Mouse (Mus musculus): Measurements from ENCODE around the gene Nudt14. TPM values are rescaled to one million over a fixed set of nuclear protein-coding genes. Genes with fewer than 3 reads are reported as not detected.
A peak's percentile ranks its signal among the peaks of the same experiment; 100 is the strongest.

Gene Nudt14
- polyA plus RNA-seq, 1 experiment: 66.1 TPM

DNA sequence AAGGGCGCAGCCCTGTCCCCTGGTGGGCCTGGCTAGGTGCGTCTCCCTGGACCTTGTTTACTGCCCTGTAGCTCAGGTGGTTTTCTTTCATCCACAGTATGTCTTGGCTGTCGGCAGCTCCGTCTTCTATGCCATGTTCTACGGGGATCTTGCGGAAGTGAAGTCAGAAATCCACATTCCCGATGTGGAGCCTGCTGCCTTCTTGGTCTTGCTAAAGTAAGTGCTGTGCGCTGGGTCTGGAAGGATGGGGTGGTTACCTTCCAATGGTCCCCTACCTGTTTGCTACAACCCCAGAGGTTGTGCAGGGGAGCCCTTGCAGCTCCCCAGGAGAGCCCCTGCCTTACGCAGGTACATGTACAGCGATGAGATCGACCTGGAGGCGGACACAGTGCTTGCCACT lies 35.2 kb upstream of the Nudt14 start:
- H3K4me3 ChIP-seq (ENCODE audit: insufficient read depth, low read depth, low read length): peak overlapping the region; percentile 94
- WGBS: 42% methylated on average over 12 of the region's 12 CpGs
- peak; percentile 21 for DNase-seq
- TF ChIP-seq POLR2A (IDR thresholded peaks at IDR 0.05; ENCODE audit: low read depth, low read length) (no peak), CTCF (conservative IDR thresholded peaks at IDR 0.05; ENCODE audit: insufficient read depth, insufficient read length, low read depth, low read length) (no peak)
- H3K36me3 ChIP-seq (ENCODE audit: control insufficient read depth, insufficient read depth, low read length): peaks cover 1% of the 10 kb centered on the region
- H3K27ac ChIP-seq (ENCODE audit: insufficient read depth, low read depth, low read length): peak overlapping the region; percentile 95
- H3K27me3 ChIP-seq (replicated peaks; ENCODE audit: control insufficient read depth, insufficient read depth, low read length): no peaks in the 10 kb centered on the region
- H3K4me1 ChIP-seq (ENCODE audit: control insufficient read depth, insufficient read depth, low read length): peaks cover 7% of the 10 kb centered on the region; the same call in 1 of the 2 replicates

DNA sequence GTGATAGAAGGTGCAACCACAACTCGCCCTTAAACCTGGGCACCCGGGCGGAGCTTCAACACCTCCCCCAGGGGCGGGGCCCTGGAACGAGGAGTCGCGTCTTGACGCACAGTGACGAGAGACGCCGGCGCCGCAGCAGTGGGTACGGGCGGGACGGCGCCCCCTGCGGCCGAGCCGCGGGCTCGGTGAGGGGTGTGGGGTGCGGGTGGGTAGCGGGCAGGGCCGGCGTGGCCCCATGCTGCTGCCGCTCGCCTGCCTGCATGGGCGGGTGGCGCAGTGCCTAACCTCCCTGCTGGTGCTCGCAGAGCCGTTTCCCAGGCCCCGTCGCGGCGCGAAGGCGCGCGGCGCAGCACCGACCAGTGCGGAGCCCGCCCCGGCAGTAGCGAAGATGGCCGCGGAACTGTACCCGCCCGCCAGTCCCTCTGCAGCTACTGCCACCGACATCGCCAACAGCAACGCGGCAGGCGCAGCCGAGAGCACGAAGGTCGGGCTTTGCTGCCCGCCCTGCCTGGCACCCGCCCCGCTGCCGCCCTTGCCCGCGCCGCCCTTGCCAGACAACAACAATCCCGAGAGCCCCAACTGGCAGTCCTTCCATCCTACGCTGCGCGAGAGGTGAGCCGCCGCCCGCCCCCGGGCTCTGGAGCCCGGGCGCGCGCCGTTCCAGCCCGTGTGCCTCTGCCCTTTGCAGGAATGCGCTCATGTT lies 34.6 kb upstream of the Nudt14 start, which contains the start of gene Btbd6:
Btbd6 (plus strand) TSS at position 112 of the 703 bp plus-strand sequence.
- TF ChIP-seq POLR2A (IDR thresholded peaks at IDR 0.05; ENCODE audit: low read depth, low read length) (peak; percentile 12), CTCF (conservative IDR thresholded peaks at IDR 0.05; ENCODE audit: insufficient read depth, insufficient read length, low read depth, low read length) (peak; percentile 42)
- H3K27me3 ChIP-seq (replicated peaks; ENCODE audit: control insufficient read depth, insufficient read depth, low read length): no peaks in the 10 kb centered on the region
- DNase-seq: peak; percentile 95
- H3K4me1 ChIP-seq (ENCODE audit: control insufficient read depth, insufficient read depth, low read length): peaks cover 7% of the 10 kb centered on the region; the same call in 1 of the 2 replicates
- H3K27ac ChIP-seq (ENCODE audit: insufficient read depth, low read depth, low read length): peak within 1 kb of the TSS; percentile 95
- H3K36me3 ChIP-seq (ENCODE audit: control insufficient read depth, insufficient read depth, low read length): peaks cover 1% of the 10 kb centered on the region
- peak within 1 kb of the TSS; percentile 94 for H3K4me3 ChIP-seq (ENCODE audit: insufficient read depth, low read depth, low read length)
- WGBS: under 1% methylated on average over 80 of the region's 80 CpGs

GRCm38 (mm10) chr12:112974736-112975135 lies 32.8 kb upstream of the Nudt14 start:
- peaks cover 1% of the 10 kb centered on the region for H3K36me3 ChIP-seq (ENCODE audit: control insufficient read depth, insufficient read depth, low read length)
- no peak for DNase-seq
- H3K27me3 ChIP-seq (replicated peaks; ENCODE audit: control insufficient read depth, insufficient read depth, low read length): no peaks in the 10 kb centered on the region
- H3K4me3 ChIP-seq (ENCODE audit: insufficient read depth, low read depth, low read length): no peak overlapping the region
- no peak overlapping the region for H3K27ac ChIP-seq (ENCODE audit: insufficient read depth, low read depth, low read length)
- peaks cover 7% of the 10 kb centered on the region; the same call in 1 of the 2 replicates for H3K4me1 ChIP-seq (ENCODE audit: control insufficient read depth, insufficient read depth, low read length)
- TF ChIP-seq POLR2A (IDR thresholded peaks at IDR 0.05; ENCODE audit: low read depth, low read length) (no peak), CTCF (conservative IDR thresholded peaks at IDR 0.05; ENCODE audit: insufficient read depth, insufficient read length, low read depth, low read length) (no peak)
- 93% methylated on average over 9 of the region's 9 CpGs for whole genome bisulfite sequencing

- TF ChIP-seq CTCF (conservative IDR thresholded peaks at IDR 0.05; ENCODE audit: insufficient read depth, insufficient read length, low read depth, low read length) (no peak), POLR2A (IDR thresholded peaks at IDR 0.05; ENCODE audit: low read depth, low read length) (no peak)
- 79% methylated on average over 6 of the region's 6 CpGs for WGBS
- no peaks in the 10 kb centered on the region for H3K4me1 ChIP-seq (ENCODE audit: control insufficient read depth, insufficient read depth, low read length)
- H3K27ac ChIP-seq (ENCODE audit: insufficient read depth, low read depth, low read length): no peak overlapping the region
- no peak for DNase-seq
- no peak overlapping the region for H3K4me3 ChIP-seq (ENCODE audit: insufficient read depth, low read depth, low read length)
- peaks cover 3% of the 10 kb centered on the region for H3K36me3 ChIP-seq (ENCODE audit: control insufficient read depth, insufficient read depth, low read length)
- no peaks in the 10 kb centered on the region for H3K27me3 ChIP-seq (replicated peaks; ENCODE audit: control insufficient read depth, insufficient read depth, low read length)
Observed at GRCm38 (mm10) chr12:112969616-112970015, 27.7 kb upstream of the Nudt14 start.

DNA sequence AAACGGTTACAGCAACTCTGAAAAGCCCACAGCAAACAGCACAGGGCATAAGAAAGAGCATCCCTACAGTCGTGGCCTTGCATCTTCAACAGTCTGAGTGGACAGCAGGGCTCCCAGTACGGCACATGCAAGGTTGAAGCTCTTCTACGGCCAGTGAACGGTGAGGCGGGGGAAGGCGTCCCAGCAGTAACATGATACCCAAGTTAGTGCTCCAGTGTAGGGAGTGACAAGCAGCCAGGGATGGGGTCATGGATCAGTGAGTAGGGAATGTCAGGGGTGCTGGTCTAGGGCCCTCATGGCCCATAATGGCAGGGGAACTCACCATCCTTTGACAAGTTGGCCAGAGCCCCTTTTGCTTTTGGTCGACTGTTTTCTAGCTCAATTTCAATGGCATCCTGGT lies 27.0 kb upstream of the Nudt14 start:
- Histone ChIP-seq H3K4me3 (ENCODE audit: insufficient read depth, low read depth, low read length) (no peak overlapping the region), H3K27ac (ENCODE audit: insufficient read depth, low read depth, low read length) (no peak overlapping the region), H3K36me3 (ENCODE audit: control insufficient read depth, insufficient read depth, low read length) (peaks cover 3% of the 10 kb centered on the region), H3K4me1 (ENCODE audit: control insufficient read depth, insufficient read depth, low read length) (no peaks in the 10 kb centered on the region), H3K27me3 (replicated peaks; ENCODE audit: control insufficient read depth, insufficient read depth, low read length) (no peaks in the 10 kb centered on the region)
- WGBS: 47% methylated on average over 8 of the region's 8 CpGs
- no peak for TF ChIP-seq CTCF (conservative IDR thresholded peaks at IDR 0.05; ENCODE audit: insufficient read depth, insufficient read length, low read depth, low read length)
- TF ChIP-seq POLR2A (IDR thresholded peaks at IDR 0.05; ENCODE audit: low read depth, low read length): no peak
- no peak for DNase-seq

GRCm38 (mm10) chr12:112965783-112966182 lies 23.9 kb upstream of the Nudt14 start:
- 93% methylated on average over 13 of the region's 13 CpGs for WGBS
- Histone ChIP-seq H3K36me3 (ENCODE audit: control insufficient read depth, insufficient read depth, low read length) (peaks cover 7% of the 10 kb centered on the region), H3K4me1 (ENCODE audit: control insufficient read depth, insufficient read depth, low read length) (no peaks in the 10 kb centered on the region), H3K27me3 (replicated peaks; ENCODE audit: control insufficient read depth, insufficient read depth, low read length) (no peaks in the 10 kb centered on the region), H3K27ac (ENCODE audit: insufficient read depth, low read depth, low read length) (no peak overlapping the region), H3K4me3 (ENCODE audit: insufficient read depth, low read depth, low read length) (no peak overlapping the region)
- TF ChIP-seq POLR2A (IDR thresholded peaks at IDR 0.05; ENCODE audit: low read depth, low read length) (no peak), CTCF (conservative IDR thresholded peaks at IDR 0.05; ENCODE audit: insufficient read depth, insufficient read length, low read depth, low read length) (no peak)
- no peak for DNase-seq

DNA sequence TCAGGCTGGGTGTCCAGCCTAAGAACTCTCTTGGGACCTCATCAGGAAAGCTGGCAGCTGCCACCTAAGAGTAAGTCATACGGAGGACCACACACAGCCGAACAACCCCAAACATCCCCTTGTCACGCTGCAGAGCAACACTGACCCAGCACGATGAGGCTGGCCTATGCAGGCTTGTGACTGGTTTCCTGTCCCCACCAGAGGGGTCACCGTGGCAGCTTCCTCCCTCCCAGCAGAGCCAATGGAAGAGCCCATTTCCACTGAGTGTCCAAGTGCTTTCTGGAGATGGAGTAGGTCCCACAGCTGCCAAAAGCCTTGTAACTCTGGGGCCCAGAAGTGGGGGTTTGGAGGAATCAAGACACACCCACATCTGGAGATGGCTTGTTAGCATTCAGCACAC lies 19.9 kb upstream of the Nudt14 start:
- Histone ChIP-seq H3K4me1 (ENCODE audit: control insufficient read depth, insufficient read depth, low read length) (no peaks in the 10 kb centered on the region), H3K27me3 (replicated peaks; ENCODE audit: control insufficient read depth, insufficient read depth, low read length) (no peaks in the 10 kb centered on the region), H3K4me3 (ENCODE audit: insufficient read depth, low read depth, low read length) (no peak overlapping the region), H3K36me3 (ENCODE audit: control insufficient read depth, insufficient read depth, low read length) (peaks cover 7% of the 10 kb centered on the region), H3K27ac (ENCODE audit: insufficient read depth, low read depth, low read length) (peak overlapping the region; percentile 9; the same call in 1 of the 2 replicates)
- TF ChIP-seq CTCF (conservative IDR thresholded peaks at IDR 0.05; ENCODE audit: insufficient read depth, insufficient read length, low read depth, low read length): no peak
- TF ChIP-seq POLR2A (IDR thresholded peaks at IDR 0.05; ENCODE audit: low read depth, low read length): no peak
- 69% methylated on average over 5 of the region's 5 CpGs for WGBS
- DNase-seq: peak; percentile 41
